Mouse (Mus musculus) heart, adult 2 months (tissue): ENCODE results near the gene Prpf40b.
A peak's percentile ranks its signal among the peaks of the same experiment; 100 is the strongest.

Experiments
- CTCF ChIP-seq: fragments of 200-600 bp; IDR thresholded peaks from 2 replicates; pipeline ENCODE4 v1.8.1; 2022; ENCODE audit warnings: antibody characterized with exemption, mild to moderate bottlenecking, moderate library complexity
- EP300 ChIP-seq: fragments of 200-500 bp; IDR thresholded peaks from 2 replicates; pipeline ENCODE4 v1.6.1; 2011; ENCODE audit warnings: low read depth, low read length, control low read depth; ENCODE audit not compliant: insufficient read depth

DNA sequence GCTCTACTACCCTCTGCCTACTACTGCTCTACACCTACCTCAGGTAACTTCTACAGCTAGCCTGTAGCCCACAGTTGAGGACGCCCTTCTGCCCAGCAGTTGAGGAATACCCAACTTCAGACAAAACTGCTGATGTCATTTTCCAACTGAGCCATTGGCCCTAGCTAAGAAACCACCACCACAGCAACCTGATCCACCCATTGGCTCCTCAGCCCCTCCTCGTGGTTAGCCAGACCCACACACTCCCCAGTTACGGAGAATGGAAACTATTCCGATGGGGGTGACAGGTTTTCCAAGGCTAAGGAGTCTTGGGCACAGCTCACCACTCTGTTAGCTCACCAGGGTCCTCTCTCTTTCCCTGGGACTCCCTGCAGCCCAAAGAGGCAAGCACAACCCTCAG lies 50.1 kb downstream of the Prpf40b start:
- TF ChIP-seq EP300 = no peak
- peak; percentile 7; the same call in 1 of the 2 replicates for TF ChIP-seq CTCF
